Mouse (Mus musculus): ENCODE measurements at regions not wholly inside any gene's neighbourhood (a gene's known extent, or its start where the extent isn't known, plus 50 kb on each side); places are given as distances from the start of the nearest gene placed in this dataset.

GRCm38 (mm10) chr15:59866701-59867100 is 149.7 kb downstream of the 4933412E24Rik start:
- TF ChIP-seq CTCF (IDR thresholded peaks at IDR 0.05; ENCODE audit: control insufficient read depth, insufficient read depth, insufficient read length), result no peak
- no peak for TF ChIP-seq FOSL1 (IDR thresholded peaks at IDR 0.05; ENCODE audit: insufficient read depth, low read length, poor library complexity, severe bottlenecking)
- TF ChIP-seq MYOD1 (IDR thresholded peaks at IDR 0.05; ENCODE audit: control insufficient read depth, insufficient read length, low read depth), result no peak
- TF ChIP-seq USF1 (IDR thresholded peaks at IDR 0.05; ENCODE audit: low read depth), result no peak
- TF ChIP-seq MAX (IDR thresholded peaks at IDR 0.05), result no peak

All from C2C12 (cell line).